Mouse (Mus musculus) thymus, adult 2 months (tissue): ENCODE data around the gene Hexim2. TPM values are rescaled to one million over a fixed set of nuclear protein-coding genes. Genes with fewer than 3 reads are reported as not detected.

ENCODE experiments used
- DNase-seq: peaks from one replicate; pipeline ENCODE4 v3.0.0; 2021
- H3K27ac ChIP-seq: fragments of 200-500 bp; 2 replicates; pipeline ENCODE4 v1.5.1; 2012; ENCODE audit warnings: low read length, control low read depth; ENCODE audit not compliant: control insufficient read depth, insufficient read depth
- H3K27me3 ChIP-seq: fragments of 200-500 bp; 2 replicates; pipeline ENCODE4 v1.6.1; 2012; ENCODE audit warnings: mild to moderate bottlenecking, low read length, moderate library complexity, mixed read lengths; ENCODE audit not compliant: control insufficient read depth, insufficient read depth
- H3K36me3 ChIP-seq: fragments of 200-500 bp; 2 replicates; pipeline ENCODE4 v1.6.1; 2012; ENCODE audit warnings: mild to moderate bottlenecking, low read length, moderate library complexity; ENCODE audit not compliant: control insufficient read depth, insufficient read depth
- H3K4me1 ChIP-seq: fragments of 200-500 bp; replicated peaks from 2 replicates; pipeline ENCODE4 v1.6.1; 2012; ENCODE audit warnings: low read length; ENCODE audit not compliant: control insufficient read depth, insufficient read depth
- H3K4me3 ChIP-seq: fragments of 200-500 bp; 2 replicates; pipeline ENCODE4 v1.5.1; 2012; ENCODE audit warnings: mild to moderate bottlenecking, low read length, control low read depth, moderate library complexity; ENCODE audit not compliant: control insufficient read depth, insufficient read depth
- CTCF ChIP-seq: fragments of 200-500 bp; IDR thresholded peaks from 2 replicates; pipeline ENCODE4 v1.5.1; 2012; ENCODE audit warnings: mild to moderate bottlenecking, control low read depth, low read length, moderate library complexity, borderline replicate concordance; ENCODE audit not compliant: control insufficient read depth, poor library complexity, insufficient read depth; ENCODE audit errors: extremely low read depth
- POLR2A ChIP-seq: fragments of 200-500 bp; IDR thresholded peaks from 2 replicates; pipeline ENCODE4 v1.6.1; 2012; ENCODE audit warnings: mild to moderate bottlenecking, low read length, control low read depth, moderate library complexity; ENCODE audit not compliant: control insufficient read depth, poor library complexity, insufficient read depth; ENCODE audit errors: extremely low read depth
- WGBS: fragments of 180-500 bp; shearing (Covaris S2); methylation state at CpG from one replicate; pipeline ENCODE4 v1.1.7; 2018; 5-methylcytosine and 5-hydroxymethylcytosine counted together
- polyA plus RNA-seq: library from polyadenylated mRNA; depleted of rRNA; stranded (reverse); fragments of >200 nt; gene quantifications from 2 replicates; pipeline ENCODE4 v1.2.3, GENCODE M21; 2012

Hexim2 gene
- polyA plus RNA-seq, 1 experiment, result 4.9 TPM

- Histone ChIP-seq H3K27me3 (peaks cover 5% of the 10 kb centered on the region; the same call in 1 of the 2 replicates), H3K4me3 (peak overlapping the region; percentile 57), H3K27ac (peak overlapping the region; percentile 11; the same call in 1 of the 2 replicates), H3K36me3 (no peaks in the 10 kb centered on the region), H3K4me1 (peaks cover 25% of the 10 kb centered on the region)
- TF ChIP-seq POLR2A (no peak), CTCF (no peak)
- WGBS, result 52% methylated on average over 8 of the region's 8 CpGs
- DNase-seq, result peak; percentile 35
Measured at GRCm38 (mm10) chr11:103103621-103104020, 28.6 kb upstream of the Hexim2 start.

GRCm38 (mm10) chr11:103104469-103104868, 27.8 kb upstream of the Hexim2 start:
- Histone ChIP-seq H3K36me3 (no peaks in the 10 kb centered on the region), H3K27me3 (peaks cover 5% of the 10 kb centered on the region; the same call in 1 of the 2 replicates), H3K27ac (no peak overlapping the region), H3K4me1 (peaks cover 25% of the 10 kb centered on the region), H3K4me3 (no peak overlapping the region)
- DNase-seq, result no peak
- 94% methylated on average over 7 of the region's 7 CpGs for WGBS
- TF ChIP-seq POLR2A, result no peak
- TF ChIP-seq CTCF, result no peak

GRCm38 (mm10) chr11:103105180-103105725, 27.0 kb upstream of the Hexim2 start:
- Histone ChIP-seq H3K27ac (no peak overlapping the region), H3K4me3 (no peak overlapping the region), H3K4me1 (peaks cover 25% of the 10 kb centered on the region), H3K36me3 (no peaks in the 10 kb centered on the region), H3K27me3 (peaks cover 5% of the 10 kb centered on the region; the same call in 1 of the 2 replicates)
- DNase-seq, result no peak
- TF ChIP-seq CTCF (no peak), POLR2A (no peak)
- WGBS, result 91% methylated on average over 14 of the region's 14 CpGs

GRCm38 (mm10) chr11:103105810-103106209, 26.4 kb upstream of the Hexim2 start:
- TF ChIP-seq POLR2A (no peak), CTCF (no peak)
- no peak overlapping the region for H3K4me3 ChIP-seq
- H3K27me3 ChIP-seq, result peaks cover 5% of the 10 kb centered on the region; the same call in 1 of the 2 replicates
- WGBS, result 95% methylated on average over 6 of the region's 6 CpGs
- no peaks in the 10 kb centered on the region for H3K36me3 ChIP-seq
- no peak for DNase-seq
- peaks cover 25% of the 10 kb centered on the region for H3K4me1 ChIP-seq
- no peak overlapping the region for H3K27ac ChIP-seq

- peaks cover 21% of the 10 kb centered on the region for H3K4me1 ChIP-seq
- H3K4me3 ChIP-seq, result no peak overlapping the region
- H3K27me3 ChIP-seq, result peaks cover under 1% of the 10 kb centered on the region; the same call in 1 of the 2 replicates
- DNase-seq, result no peak
- 89% methylated on average over 4 of the region's 4 CpGs for WGBS
- TF ChIP-seq POLR2A (no peak), CTCF (no peak)
- no peaks in the 10 kb centered on the region for H3K36me3 ChIP-seq
- no peak overlapping the region for H3K27ac ChIP-seq
Measured at GRCm38 (mm10) chr11:103106386-103106785, 25.8 kb upstream of the Hexim2 start.

- TF ChIP-seq CTCF (no peak), POLR2A (no peak)
- peaks cover 8% of the 10 kb centered on the region for H3K4me1 ChIP-seq
- DNase-seq, result no peak
- WGBS, result 88% methylated on average over 10 of the region's 10 CpGs
- no peak overlapping the region for H3K4me3 ChIP-seq
- no peaks in the 10 kb centered on the region for H3K36me3 ChIP-seq
- H3K27me3 ChIP-seq, result no peaks in the 10 kb centered on the region
- no peak overlapping the region for H3K27ac ChIP-seq
Measured at GRCm38 (mm10) chr11:103111301-103111700, 20.9 kb upstream of the Hexim2 start.
